Mouse (Mus musculus): ENCODE measurements at regions not wholly inside any gene's neighbourhood (a gene's known extent, or its start where the extent isn't known, plus 50 kb on each side); places are given as distances from the start of the nearest gene placed in this dataset.
A peak's percentile ranks its signal among the peaks of the same experiment; 100 is the strongest.

- no peak for DNase-seq (ENCODE audit: low read depth, low spot score)
Measured at GRCm38 (mm10) chr13:71874986-71875385, 88.5 kb downstream of the Irx1 start.

- no peak for DNase-seq (ENCODE audit: low read depth, low spot score)
Measured at GRCm38 (mm10) chr13:71868763-71869162, 94.8 kb downstream of the Irx1 start.

- no peak for DNase-seq (ENCODE audit: low read depth, low spot score)
Measured at GRCm38 (mm10) chr13:71853426-71854025, 110.0 kb downstream of the Irx1 start.

- DNase-seq (ENCODE audit: low read depth, low spot score): no peak
Measured at GRCm38 (mm10) chr13:71804032-71804958, 159.2 kb downstream of the Irx1 start.

GRCm38 (mm10) chr13:71798288-71798687, 165.2 kb downstream of the Irx1 start:
- no peak for DNase-seq (ENCODE audit: low read depth, low spot score)

GRCm38 (mm10) chr13:71784740-71785139, 178.8 kb downstream of the Irx1 start:
- DNase-seq (ENCODE audit: low read depth, low spot score): no peak

- no peak for DNase-seq (ENCODE audit: low read depth, low spot score)
Measured at GRCm38 (mm10) chr13:71747003-71747965, 216.2 kb downstream of the Irx1 start.

GRCm38 (mm10) chr13:71746534-71746933, 217.0 kb downstream of the Irx1 start:
- DNase-seq (ENCODE audit: low read depth, low spot score): peak; percentile 8

- DNase-seq (ENCODE audit: low read depth, low spot score): no peak
Measured at GRCm38 (mm10) chr13:71736821-71737345, 226.6 kb downstream of the Irx1 start.

GRCm38 (mm10) chr13:71734261-71734660, 229.3 kb downstream of the Irx1 start:
- peak; percentile 5 for DNase-seq (ENCODE audit: low read depth, low spot score)

GRCm38 (mm10) chr13:71733360-71733759, 230.2 kb downstream of the Irx1 start:
- DNase-seq (ENCODE audit: low read depth, low spot score): no peak

GRCm38 (mm10) chr13:71732903-71733302, 230.6 kb downstream of the Irx1 start:
- DNase-seq (ENCODE audit: low read depth, low spot score): no peak

- no peak for DNase-seq (ENCODE audit: low read depth, low spot score)
Measured at GRCm38 (mm10) chr13:71690069-71690817, 273.3 kb downstream of the Irx1 start.

- DNase-seq (ENCODE audit: low read depth, low spot score): peak; percentile 4
Measured at GRCm38 (mm10) chr13:71689187-71689586, 274.3 kb downstream of the Irx1 start.

GRCm38 (mm10) chr13:71676081-71676624, 287.4 kb downstream of the Irx1 start:
- DNase-seq (ENCODE audit: low read depth, low spot score): no peak

- DNase-seq (ENCODE audit: low read depth, low spot score): no peak
Measured at GRCm38 (mm10) chr13:71669956-71670739, 293.4 kb downstream of the Irx1 start.

GRCm38 (mm10) chr13:71668256-71668655, 295.3 kb downstream of the Irx1 start:
- no peak for DNase-seq (ENCODE audit: low read depth, low spot score)

- DNase-seq (ENCODE audit: low read depth, low spot score): no peak
Measured at GRCm38 (mm10) chr13:71665221-71665916, 298.2 kb downstream of the Irx1 start.

GRCm38 (mm10) chr13:71657898-71658297, 305.6 kb downstream of the Irx1 start:
- DNase-seq (ENCODE audit: low read depth, low spot score): no peak

All from embryo, embryonic 11.5 days (tissue).